Mouse (Mus musculus) bone marrow, adult 2 months (tissue): ENCODE data around the gene Foxs1. TPM values are rescaled to one million over a fixed set of nuclear protein-coding genes. Genes with fewer than 3 reads are reported as not detected.

Experiments used
- H3K27ac ChIP-seq: fragments of 200-500 bp; 2 replicates; pipeline ENCODE4 v1.5.1; 2012; ENCODE audit warnings: low read depth, mild to moderate bottlenecking, control low read depth, inconsistent platforms, low read length; ENCODE audit not compliant: control insufficient read depth, poor library complexity, insufficient read depth
- H3K4me1 ChIP-seq: fragments of 200-500 bp; 2 replicates; pipeline ENCODE4 v1.6.1; 2011; ENCODE audit warnings: low read length; ENCODE audit not compliant: control insufficient read depth, insufficient read depth
- H3K4me3 ChIP-seq: fragments of 200-500 bp; replicated peaks from 2 replicates; pipeline ENCODE3; 2011; ENCODE audit warnings: mild to moderate bottlenecking, low read depth, low read length, control low read depth; ENCODE audit not compliant: control insufficient read depth
- CTCF ChIP-seq: fragments of 200-500 bp; IDR thresholded peaks from 2 replicates; pipeline ENCODE4 v1.5.1; 2011; ENCODE audit warnings: low read length, control low read depth; ENCODE audit not compliant: control insufficient read depth, insufficient read depth
- POLR2A ChIP-seq: fragments of 200-500 bp; IDR thresholded peaks from 2 replicates; pipeline ENCODE4 v1.6.1; 2011; ENCODE audit warnings: low read depth, mild to moderate bottlenecking, control low read depth, low read length, borderline replicate concordance; ENCODE audit not compliant: control insufficient read depth
- WGBS: fragments of 180-500 bp; shearing (Covaris S2); methylation state at CpG from one replicate; pipeline ENCODE4 v1.1.7; 2018; 5-methylcytosine and 5-hydroxymethylcytosine counted together
- polyA plus RNA-seq: library from polyadenylated mRNA; stranded (reverse); fragments of >200 nt; gene quantifications from 2 replicates; pipeline ENCODE4 v1.2.4, GENCODE M21; 2011; ENCODE audit warnings: low replicate concordance; ENCODE audit not compliant: missing spikeins, insufficient read depth, insufficient read length

Foxs1 gene
- polyA plus RNA-seq, 1 experiment: not detected

DNA sequence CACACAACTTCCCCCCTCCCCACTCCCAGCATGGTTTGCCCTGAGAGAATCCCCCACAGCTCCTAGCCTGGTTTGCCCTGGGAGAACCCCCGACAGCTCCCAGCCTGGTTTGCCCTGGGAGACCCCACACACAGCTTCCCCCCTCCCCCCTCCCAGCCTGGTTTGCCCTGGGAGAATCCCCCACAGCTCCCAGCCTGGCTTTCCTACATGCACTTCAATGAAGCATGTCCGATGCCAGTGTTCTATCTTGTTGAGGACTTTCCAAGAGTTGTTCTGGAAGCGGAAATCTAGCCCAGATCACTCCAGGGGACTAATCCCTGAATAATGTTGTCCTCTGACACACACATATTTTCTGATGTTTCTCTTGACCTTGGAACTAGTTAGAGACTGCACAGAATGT is 30.4 kb downstream of the Foxs1 start:
- Histone ChIP-seq H3K27ac (no peak overlapping the region), H3K4me1 (no peaks in the 10 kb centered on the region), H3K4me3 (no peak overlapping the region)
- TF ChIP-seq CTCF (no peak), POLR2A (no peak)
- WGBS: 81% methylated on average over 3 of the region's 3 CpGs

DNA sequence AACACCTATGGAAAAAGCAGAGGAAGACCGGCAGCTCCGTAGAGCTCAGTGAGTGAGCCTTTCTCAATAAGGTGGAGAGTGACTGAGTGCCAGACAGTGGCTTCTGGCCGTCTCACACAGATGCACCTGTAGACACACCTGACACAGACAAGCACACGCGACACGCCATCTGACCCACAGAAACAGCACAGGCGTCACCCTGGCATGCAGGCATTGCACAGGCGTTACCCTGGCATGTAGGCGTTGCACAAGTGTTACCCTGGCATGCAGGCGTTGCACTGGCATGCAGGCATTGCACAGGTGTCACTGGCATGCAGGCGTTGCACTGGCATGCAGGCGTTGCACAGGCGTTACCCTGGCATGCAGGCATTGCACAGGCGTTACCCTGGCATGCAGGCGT is 31.7 kb downstream of the Foxs1 start:
- Histone ChIP-seq H3K4me3 (no peak overlapping the region), H3K27ac (no peak overlapping the region), H3K4me1 (no peaks in the 10 kb centered on the region)
- TF ChIP-seq POLR2A: no peak
- TF ChIP-seq CTCF: no peak
- 89% methylated on average over 15 of the region's 15 CpGs for WGBS

DNA sequence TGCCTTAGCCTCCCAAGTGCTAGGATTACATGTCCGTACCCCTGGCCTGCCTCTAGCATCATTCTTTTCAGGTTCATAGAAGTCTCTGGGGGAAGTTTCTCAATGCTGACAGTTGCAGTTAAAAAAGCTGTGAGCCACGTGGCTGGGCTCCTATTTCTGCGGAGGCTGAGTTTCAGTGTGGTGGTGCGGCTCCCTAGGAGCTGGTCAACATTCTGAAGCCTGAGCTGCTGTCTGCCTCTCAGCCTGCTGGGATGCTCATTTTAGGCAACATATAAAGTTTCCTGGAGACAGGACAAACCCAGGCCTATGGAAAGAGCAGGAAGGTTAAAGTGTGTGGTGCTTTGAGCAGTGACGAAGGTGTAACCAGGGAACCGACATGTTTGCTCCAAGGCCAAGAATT is 34.0 kb downstream of the Foxs1 start:
- H3K4me1 ChIP-seq: no peaks in the 10 kb centered on the region
- 67% methylated on average over 6 of the region's 6 CpGs for WGBS
- H3K27ac ChIP-seq: no peak overlapping the region
- TF ChIP-seq CTCF (no peak), POLR2A (no peak)
- no peak overlapping the region for H3K4me3 ChIP-seq

DNA sequence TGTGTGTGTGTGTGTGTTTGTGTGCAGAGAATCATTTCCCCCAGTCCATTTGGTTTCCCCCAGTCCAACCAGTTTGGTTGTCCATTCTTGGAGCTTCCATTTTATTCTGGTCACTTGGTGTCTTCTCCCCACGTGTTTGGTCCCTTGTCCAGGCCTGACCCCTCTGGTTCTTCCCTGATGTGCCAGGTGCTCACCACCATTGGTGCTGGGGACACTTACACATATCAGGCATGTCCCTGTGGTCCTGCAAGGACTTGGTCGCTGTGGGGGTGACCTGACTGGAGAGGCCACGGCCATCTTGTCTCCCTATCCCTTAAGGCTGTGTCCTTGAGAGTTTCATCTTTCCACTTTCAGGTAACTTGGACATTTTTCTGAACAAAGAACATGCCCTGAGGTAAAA is 36.1 kb downstream of the Foxs1 start:
- Histone ChIP-seq H3K27ac (no peak overlapping the region), H3K4me1 (no peaks in the 10 kb centered on the region), H3K4me3 (no peak overlapping the region)
- WGBS: 84% methylated on average over 3 of the region's 3 CpGs
- TF ChIP-seq CTCF: no peak
- TF ChIP-seq POLR2A: no peak

DNA sequence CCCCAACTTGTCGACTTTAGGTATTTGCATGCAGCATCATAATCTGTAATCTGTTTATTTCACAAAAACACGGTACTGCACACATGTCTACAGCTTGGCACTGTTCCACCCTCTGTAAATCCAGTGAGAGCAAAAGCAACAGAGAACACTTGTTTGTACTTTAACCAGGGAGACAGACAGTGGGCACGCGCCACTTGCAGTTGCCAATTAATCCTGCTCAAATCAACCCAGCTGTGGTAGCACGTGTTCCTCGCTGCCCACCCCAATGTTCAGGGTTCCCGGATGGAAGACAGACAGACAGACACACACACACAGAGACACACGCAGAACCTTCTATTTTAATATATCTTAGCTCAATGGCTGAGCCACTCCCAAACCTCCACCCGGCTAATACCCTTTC is 37.2 kb downstream of the Foxs1 start:
- 93% methylated on average over 9 of the region's 9 CpGs for whole genome bisulfite sequencing
- no peak overlapping the region for H3K4me3 ChIP-seq
- H3K4me1 ChIP-seq: no peaks in the 10 kb centered on the region
- TF ChIP-seq POLR2A (no peak), CTCF (no peak)
- H3K27ac ChIP-seq: no peak overlapping the region

DNA sequence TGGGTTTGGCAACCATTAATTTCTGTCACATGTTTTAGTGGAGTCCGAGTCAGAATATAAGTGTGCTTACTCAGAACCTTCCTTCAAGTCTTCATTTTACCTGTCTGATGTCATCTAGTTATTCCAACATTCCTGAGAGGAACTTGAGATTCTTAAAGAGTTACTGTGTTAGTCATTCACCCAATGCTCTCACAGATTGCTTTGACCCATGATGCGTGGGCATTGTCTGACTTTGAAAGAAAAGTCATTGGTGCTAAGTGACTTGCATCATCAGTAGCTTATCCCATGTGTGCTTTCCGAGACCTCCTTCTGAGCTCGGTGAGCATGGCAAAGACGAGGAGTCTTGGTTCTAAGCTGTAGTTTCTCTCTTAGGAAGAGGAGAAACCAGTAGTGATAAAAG is 44.2 kb downstream of the Foxs1 start:
- TF ChIP-seq CTCF (no peak), POLR2A (no peak)
- no peaks in the 10 kb centered on the region for H3K4me1 ChIP-seq
- 93% methylated on average over 5 of the region's 5 CpGs for WGBS
- no peak overlapping the region for H3K27ac ChIP-seq
- no peak overlapping the region for H3K4me3 ChIP-seq

DNA sequence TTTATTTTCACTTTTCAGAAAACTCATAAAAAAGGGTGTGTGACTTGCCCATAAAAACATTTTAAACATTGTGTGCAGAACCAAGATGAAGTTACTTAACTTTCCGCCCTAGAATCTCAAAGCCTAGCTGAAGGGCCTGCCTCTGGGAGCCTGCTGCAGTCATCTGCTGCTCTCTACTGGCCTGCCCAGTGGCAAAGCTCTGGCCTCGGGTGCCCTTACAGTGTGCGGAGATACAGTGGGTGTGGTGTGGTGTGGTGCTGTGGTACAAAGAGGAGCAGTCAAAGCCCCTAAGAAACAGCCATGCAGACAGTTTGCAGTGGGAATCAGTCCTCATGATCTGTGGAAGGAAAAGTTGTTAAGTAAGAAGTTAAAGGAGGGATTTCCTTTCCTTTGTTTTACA is 45.8 kb downstream of the Foxs1 start:
- no peak overlapping the region for H3K27ac ChIP-seq
- WGBS: 90% methylated on average over 3 of the region's 3 CpGs
- TF ChIP-seq POLR2A (no peak), CTCF (no peak)
- no peak overlapping the region for H3K4me3 ChIP-seq
- no peaks in the 10 kb centered on the region for H3K4me1 ChIP-seq

DNA sequence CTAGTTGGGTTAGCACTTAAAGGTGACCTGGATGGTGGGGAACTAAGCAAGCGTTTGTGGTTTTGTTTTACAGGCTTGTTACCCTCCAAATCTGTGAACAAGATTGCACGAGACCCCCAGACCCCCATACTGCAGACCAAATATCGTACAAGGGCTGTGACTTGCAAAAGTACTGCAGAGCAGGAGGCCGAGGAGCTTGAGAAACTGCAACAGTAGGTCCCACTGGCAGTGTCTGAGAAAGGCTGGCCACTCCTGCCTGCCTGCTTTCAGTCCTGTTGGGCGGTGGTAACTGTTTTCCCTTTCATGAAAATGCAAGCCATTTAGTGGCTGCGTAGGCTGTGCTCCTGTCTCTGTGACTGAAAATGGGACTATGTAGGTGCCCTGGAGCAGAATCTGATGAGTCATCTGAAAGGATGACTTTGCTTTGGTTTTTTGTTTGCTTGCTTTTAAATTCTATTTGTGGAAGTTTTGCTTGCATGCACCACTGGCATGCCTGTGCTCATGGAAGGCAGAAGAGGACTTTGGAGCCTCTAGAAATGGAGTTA is 48.8 kb downstream of the Foxs1 start:
- 93% methylated on average over 6 of the region's 6 CpGs for WGBS
- Histone ChIP-seq H3K4me1 (no peaks in the 10 kb centered on the region), H3K27ac (no peak overlapping the region), H3K4me3 (no peak overlapping the region)
- TF ChIP-seq CTCF: no peak
- TF ChIP-seq POLR2A: no peak

Other genes starting within 250 kb of the Foxs1 start
- 1.8 and 12.9 TPM in 2 replicates for gene Mcts2, start 246.2 kb downstream of the Foxs1 start, polyA plus RNA-seq
- 4.2 and 15.9 TPM in 2 replicates for gene Id1, start 197.0 kb downstream of the Foxs1 start, polyA plus RNA-seq
- 1.4 TPM in 1 of 2 replicates, not detected in the other for gene Cox4i2, start 179.0 kb downstream of the Foxs1 start, polyA plus RNA-seq
- gene Bcl2l1, start 101.5 kb downstream of the Foxs1 start, polyA plus RNA-seq: 97.4 and 124 TPM in 2 replicates
- gene Tpx2, start 85.2 kb downstream of the Foxs1 start, polyA plus RNA-seq: 57.0 and 74.1 TPM in 2 replicates
- 1.0 TPM in 1 of 2 replicates, not detected in the other for gene Mylk2, start 21.9 kb downstream of the Foxs1 start, polyA plus RNA-seq
- not detected in 2 replicates for gene Dusp15, start 18.5 kb upstream of the Foxs1 start, polyA plus RNA-seq
- not detected in 2 replicates for gene Ttll9, start 29.3 kb upstream of the Foxs1 start, polyA plus RNA-seq
- gene Pdrg1, start 82.2 kb upstream of the Foxs1 start, polyA plus RNA-seq: 29.8 and 30.9 TPM in 2 replicates
- gene Xkr7, start 98.6 kb upstream of the Foxs1 start, polyA plus RNA-seq: not detected in 2 replicates
- 4.8 and 8.3 TPM in 2 replicates for gene Ccm2l, start 132.7 kb upstream of the Foxs1 start, polyA plus RNA-seq
- 20.0 and 54.3 TPM in 2 replicates for gene Hck, start 175.3 kb upstream of the Foxs1 start, polyA plus RNA-seq
- gene Tm9sf4, start 228.1 kb upstream of the Foxs1 start, polyA plus RNA-seq: 12.6 and 18.3 TPM in 2 replicates